Mouse (Mus musculus) myocyte (in vitro differentiated cells): ENCODE data around the gene Nalcn. TPM values are rescaled to one million over a fixed set of nuclear protein-coding genes. Genes with fewer than 3 reads are reported as not detected.

Experiments
- H3K27me3 ChIP-seq: one replicate; pipeline ENCODE4 v1.6.1; 2011; ENCODE audit not compliant: control insufficient read depth, insufficient read depth, insufficient read length
- H3K36me3 ChIP-seq: one replicate; pipeline ENCODE4 v1.6.1; 2011; ENCODE audit not compliant: control insufficient read depth, insufficient read depth
- H3K4me2 ChIP-seq: one replicate; pipeline ENCODE4 v1.6.1; 2011; ENCODE audit warnings: low read depth, control low read depth
- H3K4me3 ChIP-seq: one replicate; pipeline ENCODE4 v1.5.1; 2011; ENCODE audit warnings: mild to moderate bottlenecking, control low read depth, moderate library complexity
- H3K79me2 ChIP-seq: one replicate; pipeline ENCODE4 v1.6.1; 2011; ENCODE audit not compliant: control insufficient read depth, insufficient read depth
- H3ac ChIP-seq: one replicate; pipeline ENCODE4 v1.6.1; 2011; ENCODE audit not compliant: control insufficient read depth, insufficient read length
- CEBPB ChIP-seq: IDR thresholded peaks from 2 replicates; pipeline ENCODE4 v1.6.1; 2011; ENCODE audit warnings: mild to moderate bottlenecking, moderate library complexity; ENCODE audit not compliant: poor library complexity, insufficient read depth, severe bottlenecking
- E2F4 ChIP-seq: IDR thresholded peaks from one replicate; pipeline ENCODE4 v1.6.1; 2011; ENCODE audit warnings: mild to moderate bottlenecking, control low read depth, moderate library complexity; ENCODE audit not compliant: insufficient read depth
- MAX ChIP-seq: IDR thresholded peaks from one replicate; pipeline ENCODE4 v1.6.1; 2011; ENCODE audit warnings: low read depth, mild to moderate bottlenecking, control low read depth
- MYOD1 ChIP-seq, 3 experiments: IDR thresholded peaks; one replicate each; pipeline ENCODE4 v1.6.1; 2011; ENCODE audit warnings: control low read depth in 2 of 3, low read depth in 2 of 3, mild to moderate bottlenecking in 2 of 3, moderate library complexity in 1 of 3; ENCODE audit not compliant: insufficient read length in 2 of 3, control insufficient read depth in 1 of 3
- MYOG ChIP-seq, 3 experiments: IDR thresholded peaks; one replicate each; pipeline ENCODE4 v1.6.1; 2011; ENCODE audit warnings: control low read depth in 2 of 3, low read depth in 2 of 3, mild to moderate bottlenecking in 2 of 3; ENCODE audit not compliant: insufficient read length in 2 of 3, control insufficient read depth in 1 of 3, insufficient read depth in 1 of 3
- POLR2A ChIP-seq: IDR thresholded peaks from one replicate; pipeline ENCODE4 v1.6.1; 2011; ENCODE audit warnings: low read depth, mild to moderate bottlenecking, control low read depth, moderate library complexity; ENCODE audit not compliant: insufficient read length
- POLR2AphosphoS2 ChIP-seq: IDR thresholded peaks from one replicate; pipeline ENCODE4 v1.6.1; 2011; ENCODE audit warnings: low read depth, control low read depth; ENCODE audit not compliant: insufficient read length
- REST ChIP-seq: IDR thresholded peaks from one replicate; pipeline ENCODE4 v1.6.1; 2011; ENCODE audit warnings: mild to moderate bottlenecking, control low read depth, moderate library complexity; ENCODE audit not compliant: insufficient read depth, insufficient read length
- SRF ChIP-seq: IDR thresholded peaks from one replicate; pipeline ENCODE4 v1.6.1; 2011; ENCODE audit warnings: low read depth; ENCODE audit not compliant: control insufficient read depth, insufficient read length
- TCF12 ChIP-seq: IDR thresholded peaks from one replicate; pipeline ENCODE4 v1.6.1; 2011; ENCODE audit warnings: mild to moderate bottlenecking, control low read depth; ENCODE audit not compliant: poor library complexity, insufficient read depth, severe bottlenecking
- TCF3 ChIP-seq: IDR thresholded peaks from one replicate; pipeline ENCODE4 v1.6.1; 2011; ENCODE audit warnings: low read depth, control low read depth; ENCODE audit not compliant: insufficient read length
- USF1 ChIP-seq: IDR thresholded peaks from one replicate; pipeline ENCODE4 v1.6.1; 2011; ENCODE audit warnings: low read depth, mild to moderate bottlenecking, control low read depth, moderate library complexity
- polyA plus RNA-seq: library from polyadenylated mRNA; unstranded; fragments of >200 nt; fragmentation: generic; extraction: Trizol; gene quantifications from one replicate; pipeline ENCODE4 v1.2.1, GENCODE M21; 2012; ENCODE audit warnings: missing spikeins

Nalcn gene
- polyA plus RNA-seq, 1 experiment, result 0.01 TPM

DNA sequence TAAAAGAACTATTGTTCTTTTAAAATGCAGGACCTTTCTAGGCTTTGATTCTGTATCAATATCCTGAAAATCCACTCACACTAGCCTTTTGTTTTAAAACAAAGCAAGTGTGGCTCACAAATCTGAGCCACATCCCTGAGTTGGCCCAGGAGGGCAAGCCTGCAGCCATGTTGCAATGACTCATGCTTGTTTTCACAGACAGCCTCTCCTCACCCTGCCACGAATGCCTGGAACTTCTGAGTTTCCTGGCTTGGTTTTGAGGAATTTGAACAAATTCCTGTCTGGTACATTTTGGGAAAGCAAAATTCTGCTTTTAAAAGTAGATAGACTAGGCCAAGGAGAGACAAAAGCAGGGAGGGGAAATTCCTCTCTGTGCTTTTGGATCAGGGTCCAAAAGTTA is 95.7 kb downstream of the Nalcn start:
- no peak for TF ChIP-seq REST
- peak in 1 of 3 experiments; percentile 5 for TF ChIP-seq MYOD1 (IDR thresholded peaks at IDR 0.05; ENCODE audit: control insufficient read depth in 1 of 3, insufficient read length in 2 of 3, low read depth in 2 of 3)
- Histone ChIP-seq H3K4me3 (no peak overlapping the region), H3K4me2 (peak overlapping the region; percentile 46), H3K79me2 (no peaks in the 10 kb centered on the region), H3ac (no peak overlapping the region), H3K36me3 (no peaks in the 10 kb centered on the region), H3K27me3 (no peaks in the 10 kb centered on the region)

DNA sequence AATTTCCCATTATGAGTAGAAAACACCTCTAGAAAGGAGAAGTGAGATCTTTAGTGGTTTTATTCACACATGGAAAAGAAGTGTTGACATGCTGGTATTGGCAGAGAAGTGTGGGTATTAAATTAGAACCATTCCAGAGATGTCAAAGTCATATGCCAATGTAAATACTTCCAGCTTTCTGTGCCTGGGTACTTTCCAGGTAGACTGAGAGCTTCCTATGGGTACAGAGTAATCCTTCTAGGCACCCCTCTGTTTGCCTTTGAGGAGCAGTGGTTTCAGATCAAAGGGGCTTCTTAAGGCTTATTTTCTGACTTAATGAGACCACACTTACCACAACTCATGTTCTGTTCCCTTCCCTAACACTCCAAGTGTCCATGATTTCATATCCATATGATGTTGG is 97.8 kb downstream of the Nalcn start:
- Histone ChIP-seq H3K36me3 (no peaks in the 10 kb centered on the region), H3K27me3 (no peaks in the 10 kb centered on the region), H3K4me3 (no peak overlapping the region), H3ac (no peak overlapping the region), H3K79me2 (no peaks in the 10 kb centered on the region), H3K4me2 (no peak overlapping the region)
- TF ChIP-seq REST (no peak), MYOG (IDR thresholded peaks at IDR 0.05; ENCODE audit: control insufficient read depth in 1 of 3, insufficient read depth in 1 of 3, insufficient read length in 2 of 3, low read depth in 2 of 3) (no peak), USF1 (no peak), POLR2A (no peak), MYOD1 (IDR thresholded peaks at IDR 0.05; ENCODE audit: control insufficient read depth in 1 of 3, insufficient read length in 2 of 3, low read depth in 2 of 3) (no peak), MAX (no peak), TCF3 (no peak)

DNA sequence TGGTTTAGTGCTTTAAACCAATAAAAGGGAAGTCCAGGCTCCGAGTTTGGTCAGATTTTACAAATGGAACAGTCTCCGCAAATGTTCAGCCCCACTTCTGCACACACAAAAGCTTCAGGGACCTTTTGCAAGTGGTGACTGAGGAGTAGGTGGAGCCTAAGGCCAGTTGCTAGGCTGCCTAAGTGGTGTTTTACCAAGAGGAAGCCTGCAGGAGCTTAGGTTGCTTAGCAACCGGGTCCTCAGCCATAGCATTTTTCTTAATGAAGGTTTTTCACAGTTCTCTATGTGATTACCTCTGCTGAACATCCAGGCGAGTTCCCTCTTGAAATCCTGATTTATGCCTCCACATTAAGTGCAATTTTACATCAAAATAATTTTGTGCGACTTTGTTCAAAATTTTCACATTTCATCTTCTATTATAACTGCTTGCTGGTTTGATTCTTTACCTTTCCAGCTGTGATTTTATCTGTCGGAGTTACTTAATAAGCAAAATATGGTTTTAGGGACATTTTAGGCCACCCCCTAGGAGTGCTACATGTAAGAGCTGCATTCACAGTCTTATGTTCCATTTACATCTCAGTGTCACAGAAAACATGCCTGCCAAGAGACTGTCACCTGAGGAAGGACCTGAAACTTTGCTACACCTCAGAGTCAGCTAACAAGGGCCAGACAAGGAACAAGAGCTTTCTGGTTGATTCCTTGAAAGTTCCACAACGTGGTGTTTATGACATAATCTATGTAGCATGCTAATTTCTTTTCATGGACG is 113.4 kb downstream of the Nalcn start:
- Histone ChIP-seq H3K4me3 (no peak overlapping the region), H3ac (no peak overlapping the region), H3K27me3 (no peaks in the 10 kb centered on the region), H3K79me2 (no peaks in the 10 kb centered on the region), H3K36me3 (no peaks in the 10 kb centered on the region), H3K4me2 (no peak overlapping the region)
- TF ChIP-seq MYOG (IDR thresholded peaks at IDR 0.05; ENCODE audit: control insufficient read depth in 1 of 3, insufficient read depth in 1 of 3, insufficient read length in 2 of 3, low read depth in 2 of 3) (no peak), MAX (no peak), MYOD1 (IDR thresholded peaks at IDR 0.05; ENCODE audit: control insufficient read depth in 1 of 3, insufficient read length in 2 of 3, low read depth in 2 of 3) (no peak), TCF3 (no peak), POLR2AphosphoS2 (no peak), USF1 (no peak), POLR2A (no peak), CEBPB (no peak), E2F4 (no peak), TCF12 (no peak), REST (no peak)

DNA sequence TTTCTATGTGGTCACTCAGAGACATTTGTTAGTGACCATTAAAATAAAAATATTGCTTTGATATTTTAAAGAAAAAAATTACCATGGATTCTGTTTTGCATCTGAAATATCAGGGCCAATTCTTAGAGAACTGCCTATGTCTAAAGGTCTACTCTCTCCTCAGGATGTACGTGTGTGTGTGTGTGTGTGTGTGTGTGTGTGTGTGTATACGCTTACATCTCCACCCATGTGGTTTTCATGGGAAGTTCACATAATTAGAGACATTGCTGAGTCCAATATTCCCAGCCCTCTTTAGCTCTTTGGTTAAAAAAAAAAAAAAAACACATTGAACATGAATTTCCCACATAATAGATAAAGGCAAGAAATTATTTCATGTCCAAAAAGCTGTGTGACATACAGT is 114.0 kb downstream of the Nalcn start:
- Histone ChIP-seq H3K79me2 (no peaks in the 10 kb centered on the region), H3K27me3 (no peaks in the 10 kb centered on the region), H3K4me2 (no peak overlapping the region), H3ac (no peak overlapping the region), H3K36me3 (no peaks in the 10 kb centered on the region), H3K4me3 (no peak overlapping the region)
- TF ChIP-seq POLR2AphosphoS2, result no peak
- no peak for TF ChIP-seq TCF12
- TF ChIP-seq REST, result no peak
- TF ChIP-seq POLR2A, result no peak
- TF ChIP-seq SRF, result no peak
- no peak for TF ChIP-seq MAX
- TF ChIP-seq MYOG (IDR thresholded peaks at IDR 0.05; ENCODE audit: control insufficient read depth in 1 of 3, insufficient read depth in 1 of 3, insufficient read length in 2 of 3, low read depth in 2 of 3), result no peak
- TF ChIP-seq CEBPB, result no peak
- no peak for TF ChIP-seq USF1
- no peak for TF ChIP-seq TCF3
- no peak for TF ChIP-seq E2F4
- TF ChIP-seq MYOD1 (IDR thresholded peaks at IDR 0.05; ENCODE audit: control insufficient read depth in 1 of 3, insufficient read length in 2 of 3, low read depth in 2 of 3), result no peak

DNA sequence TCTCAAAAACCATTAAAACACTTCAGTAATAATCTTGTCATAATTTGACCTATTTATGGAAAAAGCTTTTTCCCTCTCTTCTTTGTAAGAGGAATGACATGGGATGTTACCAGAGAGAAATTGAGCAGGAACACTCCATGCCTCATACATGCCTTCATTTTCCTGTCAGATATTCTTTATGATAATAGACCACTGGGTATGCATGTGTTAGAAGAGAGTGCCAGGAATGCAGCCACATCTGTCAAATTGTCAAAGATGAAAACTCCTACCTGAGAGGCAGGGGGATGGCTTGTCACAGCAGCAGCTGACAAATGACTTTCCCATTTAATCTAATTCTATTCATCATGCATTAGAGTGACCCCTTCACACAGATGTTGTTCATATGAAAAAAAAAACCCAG is 131.4 kb downstream of the Nalcn start:
- H3K36me3 ChIP-seq, result no peaks in the 10 kb centered on the region
- no peak overlapping the region for H3ac ChIP-seq
- H3K4me3 ChIP-seq, result no peak overlapping the region
- H3K4me2 ChIP-seq, result no peak overlapping the region
- TF ChIP-seq POLR2A (no peak), E2F4 (no peak), REST (no peak), SRF (no peak), MAX (no peak), MYOG (IDR thresholded peaks at IDR 0.05; ENCODE audit: control insufficient read depth in 1 of 3, insufficient read depth in 1 of 3, insufficient read length in 2 of 3, low read depth in 2 of 3) (no peak), MYOD1 (IDR thresholded peaks at IDR 0.05; ENCODE audit: control insufficient read depth in 1 of 3, insufficient read length in 2 of 3, low read depth in 2 of 3) (no peak), USF1 (no peak), CEBPB (no peak), TCF3 (no peak), POLR2AphosphoS2 (no peak), TCF12 (no peak)
- no peaks in the 10 kb centered on the region for H3K27me3 ChIP-seq
- H3K79me2 ChIP-seq, result no peaks in the 10 kb centered on the region
